Mouse (Mus musculus) lung, embryonic 16.5 days (tissue): ENCODE data around the gene P2rx5. TPM values are rescaled to one million over a fixed set of nuclear protein-coding genes. Genes with fewer than 3 reads are reported as not detected.

ENCODE experiments used
- ATAC-seq: fragments of 200-750 bp; cut with Nextera tagmentation; 2 replicates; pipeline ENCODE4 v1.8.0; 2017; ENCODE audit warnings: low read depth, mild to moderate bottlenecking, moderate library complexity
- H3K27ac ChIP-seq: fragments of 300-500 bp; sonication (generic); 2 replicates; pipeline ENCODE4 v1.5.1; 2014; ENCODE audit warnings: mild to moderate bottlenecking, control low read depth, low read length
- H3K27me3 ChIP-seq: fragments of 300-500 bp; sonication (generic); 2 replicates; pipeline ENCODE4 v1.6.1; 2014; ENCODE audit warnings: low read depth, low read length, mixed read lengths; ENCODE audit not compliant: control insufficient read depth, insufficient read depth
- H3K36me3 ChIP-seq: fragments of 300-500 bp; sonication (generic); 2 replicates; pipeline ENCODE4 v1.6.1; 2014; ENCODE audit warnings: low read length; ENCODE audit not compliant: control insufficient read depth, insufficient read depth
- H3K4me1 ChIP-seq: fragments of 300-500 bp; sonication (generic); replicated peaks from 2 replicates; pipeline ENCODE4 v1.6.1; 2014; ENCODE audit warnings: low read length, mixed read lengths; ENCODE audit not compliant: control insufficient read depth, insufficient read depth
- H3K4me2 ChIP-seq: fragments of 300-500 bp; sonication (generic); 2 replicates; pipeline ENCODE4 v1.6.1; 2014; ENCODE audit warnings: low read depth, low read length, control low read depth
- H3K4me3 ChIP-seq: fragments of 300-500 bp; sonication (generic); 2 replicates; pipeline ENCODE4 v1.5.1; 2014; ENCODE audit warnings: mild to moderate bottlenecking, low read length, control low read depth
- H3K9ac ChIP-seq: fragments of 300-500 bp; sonication (generic); 2 replicates; pipeline ENCODE4 v1.6.1; 2014; ENCODE audit warnings: low read length, control low read depth
- H3K9me3 ChIP-seq: fragments of 300-500 bp; sonication (generic); 2 replicates; pipeline ENCODE4 v1.6.1; 2016; ENCODE audit warnings: low read length; ENCODE audit not compliant: control insufficient read depth
- WGBS: fragments of 180-500 bp; shearing (Covaris S2); extraction: QIAGEN DNeasy Blood & Tissue Kit; methylation state at CpG from one replicate; pipeline ENCODE4 v1.1.7; 2014; 5-methylcytosine and 5-hydroxymethylcytosine counted together
- polyA plus RNA-seq: library from polyadenylated mRNA; unstranded; fragments of >200 nt; fragmentation: Nextera tagmentation; extraction: Ambion mirVana; gene quantifications from 2 replicates; pipeline ENCODE4 v1.2.1, GENCODE M21; 2015

P2rx5 gene
- polyA plus RNA-seq: 0.18 and 0.70 TPM in 2 replicates

GRCm38 (mm10) chr11:73159957-73160810 lies at the start of gene P2rx5:
P2rx5 (plus strand) TSS chr11:73160421.
- Histone ChIP-seq H3K4me2 (peak within 1 kb of the TSS; percentile 88), H3K4me3 (peak within 1 kb of the TSS; percentile 48), H3K9ac (peak within 1 kb of the TSS; percentile 63), H3K36me3 (no peaks in the 10 kb centered on the region), H3K9me3 (no peaks in the 10 kb centered on the region), H3K27ac (no peak within 1 kb of the TSS), H3K4me1 (0 out of 2 replicates have a peak, but pooled peaks cover 7% of the 10 kb centered on the region), H3K27me3 (peaks cover 19% of the 10 kb centered on the region; the same call in 1 of the 2 replicates)
- 3% methylated on average over 48 of the region's 49 CpGs for WGBS
- ATAC-seq: peak; percentile 89

- H3K4me3 ChIP-seq: no peak overlapping the region
- no peaks in the 10 kb centered on the region for H3K36me3 ChIP-seq
- H3K9ac ChIP-seq: no peak overlapping the region
- no peak overlapping the region for H3K4me2 ChIP-seq
- 63% methylated on average over 6 of the region's 6 CpGs for WGBS
- no peaks in the 10 kb centered on the region for H3K4me1 ChIP-seq
- H3K27me3 ChIP-seq: no peaks in the 10 kb centered on the region
- H3K27ac ChIP-seq: no peak overlapping the region
- ATAC-seq: no peak
- no peaks in the 10 kb centered on the region for H3K9me3 ChIP-seq
Observed at GRCm38 (mm10) chr11:73111414-73111813, 48.8 kb upstream of the P2rx5 start.

- 86% methylated on average over 6 of the region's 6 CpGs for WGBS
- Histone ChIP-seq H3K36me3 (no peaks in the 10 kb centered on the region; the same call in 1 of the 2 replicates), H3K9ac (no peak overlapping the region), H3K4me1 (no peaks in the 10 kb centered on the region), H3K9me3 (no peaks in the 10 kb centered on the region), H3K27ac (no peak overlapping the region), H3K4me3 (no peak overlapping the region), H3K4me2 (no peak overlapping the region), H3K27me3 (no peaks in the 10 kb centered on the region)
- no peak for ATAC-seq
Observed at GRCm38 (mm10) chr11:73126495-73126894, 33.7 kb upstream of the P2rx5 start.

- Histone ChIP-seq H3K4me2 (no peak overlapping the region), H3K9me3 (no peaks in the 10 kb centered on the region)
Observed at GRCm38 (mm10) chr11:73131020-73131419, 29.2 kb upstream of the P2rx5 start.

GRCm38 (mm10) chr11:73132999-73133398 lies 27.2 kb upstream of the P2rx5 start:
- no peaks in the 10 kb centered on the region for H3K9me3 ChIP-seq
- no peak overlapping the region for H3K27ac ChIP-seq
- no peak overlapping the region for H3K4me3 ChIP-seq
- H3K4me2 ChIP-seq: no peak overlapping the region
- no peak overlapping the region for H3K9ac ChIP-seq
- 88% methylated on average over 6 of the region's 6 CpGs for WGBS
- peaks cover 26% of the 10 kb centered on the region for H3K4me1 ChIP-seq
- H3K27me3 ChIP-seq: no peaks in the 10 kb centered on the region
- no peaks in the 10 kb centered on the region for H3K36me3 ChIP-seq
- no peak for ATAC-seq

More at GRCm38 (mm10) chr11:73131020-73131419, 29.2 kb upstream of the P2rx5 start:
- Histone ChIP-seq H3K4me3 (no peak overlapping the region), H3K4me1 (peaks cover 16% of the 10 kb centered on the region), H3K36me3 (no peaks in the 10 kb centered on the region), H3K9ac (no peak overlapping the region), H3K27me3 (no peaks in the 10 kb centered on the region), H3K27ac (no peak overlapping the region)
- ATAC-seq: no peak
- WGBS: 70% methylated on average over 7 of the region's 7 CpGs

- Histone ChIP-seq H3K4me3 (no peak overlapping the region), H3K4me2 (peak overlapping the region; percentile 34), H3K9ac (peak overlapping the region; percentile 17; the same call in 1 of the 2 replicates), H3K27ac (no peak overlapping the region), H3K36me3 (no peaks in the 10 kb centered on the region), H3K27me3 (no peaks in the 10 kb centered on the region), H3K9me3 (no peaks in the 10 kb centered on the region), H3K4me1 (peaks cover 32% of the 10 kb centered on the region)
- no peak for ATAC-seq
- 83% methylated on average over 5 of the region's 5 CpGs for WGBS
Observed at GRCm38 (mm10) chr11:73134222-73134621, 26.0 kb upstream of the P2rx5 start.

- Histone ChIP-seq H3K4me3 (peak overlapping the region; percentile 95), H3K36me3 (no peaks in the 10 kb centered on the region), H3K27ac (no peak overlapping the region), H3K9ac (peak overlapping the region; percentile 84), H3K9me3 (no peaks in the 10 kb centered on the region), H3K4me1 (peaks cover 32% of the 10 kb centered on the region), H3K27me3 (no peaks in the 10 kb centered on the region), H3K4me2 (peak overlapping the region; percentile 80)
- no peak for ATAC-seq
- 59% methylated on average over 6 of the region's 6 CpGs for WGBS
Observed at GRCm38 (mm10) chr11:73136587-73136986, 23.6 kb upstream of the P2rx5 start.

- H3K4me1 ChIP-seq: peaks cover 32% of the 10 kb centered on the region
- peak overlapping the region; percentile 95 for H3K4me3 ChIP-seq
- no peaks in the 10 kb centered on the region for H3K27me3 ChIP-seq
- H3K9ac ChIP-seq: peak overlapping the region; percentile 84
- peak overlapping the region; percentile 48; the same call in 1 of the 2 replicates for H3K27ac ChIP-seq
- 13% methylated on average over 11 of the region's 11 CpGs for WGBS
- H3K9me3 ChIP-seq: no peaks in the 10 kb centered on the region
- no peaks in the 10 kb centered on the region for H3K36me3 ChIP-seq
- H3K4me2 ChIP-seq: peak overlapping the region; percentile 80
- ATAC-seq: no peak
Observed at GRCm38 (mm10) chr11:73137116-73137515, 23.1 kb upstream of the P2rx5 start.

- WGBS: under 1% methylated on average over 79 of the region's 84 CpGs
- no peaks in the 10 kb centered on the region for H3K27me3 ChIP-seq
- peak within 1 kb of the TSS; percentile 84 for H3K9ac ChIP-seq
- no peaks in the 10 kb centered on the region for H3K36me3 ChIP-seq
- H3K27ac ChIP-seq: peak within 1 kb of the TSS; percentile 48
- peak within 1 kb of the TSS; percentile 80 for H3K4me2 ChIP-seq
- peak; percentile 98 for ATAC-seq
- H3K9me3 ChIP-seq: no peaks in the 10 kb centered on the region
- peak within 1 kb of the TSS; percentile 95 for H3K4me3 ChIP-seq
- peaks cover 32% of the 10 kb centered on the region for H3K4me1 ChIP-seq
Observed at GRCm38 (mm10) chr11:73137591-73138501, 22.4 kb upstream of the P2rx5 start, which contains the start of gene Haspin. Haspin (minus strand) TSS chr11:73138294.
